Mouse (Mus musculus) CH12.LX (cell line): ENCODE results near the gene Myod1.

Source experiments
- CTCF ChIP-seq, 2 experiments: IDR thresholded peaks in 1 of 2; conservative IDR thresholded peaks in 1 of 2; 2 replicates each; pipeline ENCODE4 v1.5.1; 2011 to 2012; ENCODE audit warnings: low read depth in 2 of 2, low read length in 2 of 2, improper control_type of control experiment in 1 of 2, inconsistent platforms in 1 of 2, mild to moderate bottlenecking in 1 of 2, moderate library complexity in 1 of 2
- MYC ChIP-seq: IDR thresholded peaks from 2 replicates; pipeline ENCODE4 v1.6.1; 2011; ENCODE audit warnings: low read depth, mild to moderate bottlenecking, improper control_type of control experiment, low read length
- POLR2A ChIP-seq: IDR thresholded peaks from 2 replicates; pipeline ENCODE4 v1.6.1; 2011; ENCODE audit warnings: low read depth, mild to moderate bottlenecking, improper control_type of control experiment, low read length

DNA sequence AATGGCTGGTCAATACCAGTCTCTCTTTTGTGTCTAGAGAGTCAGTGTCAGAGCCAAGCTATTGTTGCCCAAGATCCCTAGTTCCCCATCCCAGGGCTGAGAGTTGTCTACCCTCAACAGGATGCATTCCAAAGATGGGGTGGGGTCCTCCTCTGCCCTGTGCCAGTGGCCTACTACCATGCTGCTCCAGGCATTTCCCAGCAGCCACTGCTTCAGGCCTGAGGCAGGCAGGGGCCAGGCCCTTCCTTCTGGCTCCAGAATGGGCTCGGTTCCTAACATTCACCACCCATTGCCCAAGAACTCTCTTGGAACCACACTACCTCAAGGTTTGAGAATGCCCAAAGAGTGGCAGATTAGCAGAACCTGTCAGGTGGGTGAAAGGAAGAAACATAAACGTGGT lies 23.5 kb upstream of the Myod1 start:
- no peak for TF ChIP-seq POLR2A
- TF ChIP-seq MYC = no peak
- TF ChIP-seq CTCF (conservative IDR thresholded peaks at IDR 0.05 in 1 of 2, IDR thresholded peaks at IDR 0.05 in 1 of 2; ENCODE audit: low read depth in 2 of 2, low read length in 2 of 2) = no peak
